Mouse (Mus musculus): ENCODE measurements at regions not wholly inside any gene's neighbourhood (a gene's known extent, or its start where the extent isn't known, plus 50 kb on each side); places are given as distances from the start of the nearest gene placed in this dataset.

- no peak for DNase-seq (ENCODE audit: extremely low spot score, low read depth, low spot score)
These were observed 89.8 kb upstream of the Atp1a1 start for GRCm38 (mm10) chr3:101694311-101694710.

DNA sequence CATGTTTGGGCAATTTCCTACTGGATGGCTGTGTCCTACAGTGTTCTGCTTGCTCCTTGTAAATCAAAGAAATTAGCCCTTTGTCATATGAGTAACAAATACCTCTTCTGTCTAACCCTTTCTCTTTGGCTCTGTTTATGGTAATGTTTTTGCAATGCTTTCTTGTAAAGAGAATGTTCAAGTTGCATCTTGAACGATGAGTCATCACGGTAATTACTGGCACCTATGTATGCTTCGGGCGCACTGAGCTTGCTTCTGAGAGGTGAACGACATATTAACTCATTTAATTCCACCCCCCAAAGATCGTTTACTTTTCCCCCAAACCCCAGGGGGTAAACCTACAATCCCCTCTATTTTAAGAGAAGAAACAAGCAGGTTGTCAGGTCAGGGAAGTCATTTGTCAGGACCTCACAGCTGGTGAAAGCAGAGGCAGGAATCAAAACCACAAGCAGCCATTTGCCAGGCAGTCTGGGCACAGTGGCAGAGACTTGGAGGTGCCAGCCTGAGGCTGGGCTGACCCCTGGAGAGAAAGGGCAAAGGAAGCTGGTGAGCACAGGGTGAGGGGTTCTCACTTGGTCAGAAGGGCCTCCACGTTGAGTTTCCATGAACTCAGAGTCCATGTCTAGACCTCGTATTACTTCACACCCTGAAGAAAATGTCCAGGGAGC, 87.6 kb upstream of the Atp1a1 start:
- no peak for DNase-seq (ENCODE audit: extremely low spot score, low read depth, low spot score)

- DNase-seq (ENCODE audit: extremely low spot score, low read depth, low spot score), result no peak
These were observed 86.3 kb upstream of the Atp1a1 start for GRCm38 (mm10) chr3:101690779-101691178.

DNA sequence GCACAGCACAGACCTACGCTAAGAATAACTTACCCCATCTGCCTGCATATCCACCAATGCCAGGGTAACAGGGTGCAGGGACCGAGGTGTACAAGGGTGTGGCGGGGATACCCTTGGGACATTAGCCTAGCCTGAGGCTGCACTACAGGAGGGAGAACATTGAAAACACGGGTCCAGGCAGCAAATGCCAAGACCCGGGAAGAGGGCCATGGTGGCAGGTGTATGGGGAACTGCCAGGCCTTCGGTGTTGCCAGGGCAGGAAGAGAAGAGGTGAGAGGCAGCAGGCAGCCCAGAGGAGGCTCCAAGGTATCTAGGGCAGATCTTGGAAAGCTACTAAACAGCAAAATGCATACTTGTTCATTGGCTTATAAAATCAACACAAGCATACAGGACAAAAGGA, 85.7 kb upstream of the Atp1a1 start:
- no peak for DNase-seq (ENCODE audit: extremely low spot score, low read depth, low spot score)

GRCm38 (mm10) chr3:101685203-101685602, 80.7 kb upstream of the Atp1a1 start:
- no peak for DNase-seq (ENCODE audit: extremely low spot score, low read depth, low spot score)

GRCm38 (mm10) chr3:101672943-101673342, 68.5 kb upstream of the Atp1a1 start:
- no peak for DNase-seq (ENCODE audit: extremely low spot score, low read depth, low spot score)

- DNase-seq (ENCODE audit: extremely low spot score, low read depth, low spot score), result no peak
These were observed 66.1 kb upstream of the Atp1a1 start for GRCm38 (mm10) chr3:101670561-101671001.

- no peak for DNase-seq (ENCODE audit: extremely low spot score, low read depth, low spot score)
These were observed 65.3 kb upstream of the Atp1a1 start for GRCm38 (mm10) chr3:101669743-101670142.

DNA sequence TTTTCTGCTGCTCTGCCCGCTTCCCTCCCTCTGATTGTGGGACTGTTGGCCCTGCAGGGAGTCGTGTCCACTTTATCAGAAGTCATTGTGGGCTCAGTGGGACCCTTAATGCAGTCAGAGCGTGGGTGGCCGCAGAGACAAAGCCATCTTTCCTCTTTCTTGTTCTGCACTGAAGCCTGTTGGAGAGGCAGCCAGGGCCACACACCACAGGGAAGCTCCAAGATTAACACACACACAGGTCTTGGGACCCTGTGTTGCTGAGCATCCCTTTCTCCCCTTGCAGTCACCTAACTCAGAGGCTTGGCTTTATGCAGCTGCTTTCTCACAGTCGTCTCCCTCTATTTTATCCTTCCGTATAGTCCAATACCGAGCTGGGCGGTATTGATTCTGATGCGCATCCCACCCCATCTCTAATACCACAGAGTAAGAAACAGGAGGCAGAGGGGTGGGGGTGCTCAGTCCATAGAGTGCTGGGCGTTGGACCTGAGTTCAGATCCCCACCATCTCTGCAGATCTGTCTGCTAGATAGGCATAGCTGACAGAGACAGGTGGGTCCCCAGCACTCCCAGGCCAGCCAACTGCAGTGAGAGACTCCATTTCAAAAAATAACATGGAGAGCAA, 63.4 kb upstream of the Atp1a1 start:
- no peak for DNase-seq (ENCODE audit: extremely low spot score, low read depth, low spot score)

DNA sequence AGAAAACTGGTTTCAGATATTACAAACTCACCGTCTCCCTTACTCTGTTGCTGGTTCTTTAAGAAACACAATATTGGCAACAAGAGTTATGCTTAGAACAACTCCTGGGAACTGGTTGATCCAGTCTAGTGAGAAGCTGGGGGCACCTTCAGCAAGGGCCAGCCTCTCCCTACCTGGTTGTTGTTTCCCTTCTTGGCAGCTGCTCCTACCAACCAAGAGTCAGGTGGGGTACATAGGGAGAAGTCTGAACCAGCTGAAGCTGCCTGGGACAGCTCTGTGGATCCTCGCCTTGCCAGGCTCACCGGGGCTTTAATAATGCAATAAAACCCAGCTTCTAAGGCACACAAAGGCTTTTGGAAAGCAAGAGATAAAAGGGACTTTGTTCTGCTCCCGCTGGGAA, 62.7 kb upstream of the Atp1a1 start:
- DNase-seq (ENCODE audit: extremely low spot score, low read depth, low spot score), result no peak

DNA sequence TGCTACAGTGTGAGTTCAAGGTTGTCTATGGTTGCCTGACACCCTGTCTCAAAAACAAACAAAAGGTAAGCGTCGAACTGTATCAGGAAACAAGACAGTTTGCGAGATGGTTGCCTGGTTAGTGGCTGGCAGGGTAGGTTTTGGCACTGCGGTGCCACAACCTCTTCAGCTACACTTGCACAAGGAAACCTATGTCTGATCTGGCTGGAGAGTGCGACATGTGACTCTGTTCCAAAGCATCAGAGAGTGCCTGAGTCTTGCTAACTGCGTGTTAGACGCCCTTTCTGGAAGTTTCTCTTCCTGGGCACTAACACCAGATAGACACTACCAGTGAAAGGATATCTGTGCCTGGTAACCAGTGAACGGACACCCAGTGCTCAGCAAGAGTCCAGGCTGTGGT, 62.1 kb upstream of the Atp1a1 start:
- no peak for DNase-seq (ENCODE audit: extremely low spot score, low read depth, low spot score)

DNA sequence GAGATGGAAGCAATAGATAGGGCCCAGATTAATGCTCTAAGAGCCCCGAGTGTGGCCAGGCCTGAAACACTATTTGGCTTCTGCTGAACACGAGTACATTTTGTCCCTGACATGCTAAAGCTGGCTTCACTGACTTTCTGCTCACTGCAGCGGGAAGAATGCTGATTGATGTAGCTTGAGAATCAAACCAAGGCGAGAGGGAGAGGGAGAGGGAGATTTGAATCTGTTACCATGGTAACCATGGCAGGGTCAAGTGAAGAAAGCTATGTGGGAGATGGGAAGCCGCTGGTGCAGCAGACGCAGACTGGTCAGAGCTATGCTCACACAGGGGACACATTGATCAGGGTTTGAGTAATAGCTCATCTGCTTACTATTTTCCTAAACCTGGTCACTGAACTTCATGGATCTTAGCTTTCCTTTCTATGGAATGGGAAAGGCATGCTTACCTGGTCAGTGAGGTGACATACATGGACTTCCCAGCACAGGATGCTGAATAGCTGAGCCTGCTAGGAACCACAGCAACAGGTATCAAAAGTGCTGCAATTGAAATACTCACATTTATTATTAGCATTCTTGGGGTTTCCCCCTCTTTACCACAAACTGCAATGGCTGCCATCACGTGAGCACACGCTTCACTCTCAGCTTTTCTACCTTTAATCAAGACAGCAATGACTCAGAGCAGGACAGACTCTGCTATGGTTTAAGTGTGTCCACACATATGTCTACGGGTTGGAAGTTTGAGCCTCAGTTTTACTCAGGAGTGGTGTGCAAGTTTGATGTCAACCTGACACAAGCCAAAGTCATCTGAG, 56.9 kb upstream of the Atp1a1 start:
- no peak for DNase-seq (ENCODE audit: extremely low spot score, low read depth, low spot score)

GRCm38 (mm10) chr3:101660635-101661034, 56.2 kb upstream of the Atp1a1 start:
- DNase-seq (ENCODE audit: extremely low spot score, low read depth, low spot score), result no peak

GRCm38 (mm10) chr3:101660176-101660575, 55.7 kb upstream of the Atp1a1 start:
- DNase-seq (ENCODE audit: extremely low spot score, low read depth, low spot score), result no peak

GRCm38 (mm10) chr3:101657979-101658378, 53.5 kb upstream of the Atp1a1 start:
- no peak for DNase-seq (ENCODE audit: extremely low spot score, low read depth, low spot score)

DNA sequence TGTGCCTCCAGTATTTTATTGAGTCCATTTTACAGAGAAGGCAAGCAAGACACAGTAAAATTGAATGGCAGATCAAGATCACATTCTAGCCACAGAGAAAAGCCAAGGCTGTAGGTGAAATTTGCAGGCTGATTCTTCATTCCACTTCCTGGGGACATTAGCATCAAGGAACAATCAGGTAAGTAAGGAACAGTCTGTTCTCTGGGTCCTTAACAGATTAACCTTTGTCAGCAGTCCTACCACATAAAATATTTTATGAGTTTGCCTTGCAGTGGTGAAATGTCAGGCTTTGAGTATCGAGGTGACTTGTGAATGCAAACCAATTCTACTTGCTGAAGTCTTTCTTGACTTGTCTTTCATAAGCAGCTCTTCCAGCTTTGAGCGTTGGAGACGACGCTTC, 50.2 kb upstream of the Atp1a1 start:
- DNase-seq (ENCODE audit: extremely low spot score, low read depth, low spot score), result no peak
